Mouse (Mus musculus) CH12.LX (cell line): Measurements from ENCODE around the gene Macf1.
"Not testable (repeated sequence)": the region's sequence is repeated elsewhere in the genome, so short reads cannot be mapped to it uniquely, and the experiment has no call there.

Experiments
- CTCF ChIP-seq, 2 experiments: IDR thresholded peaks in 1 of 2; conservative IDR thresholded peaks in 1 of 2; 2 replicates each; pipeline ENCODE4 v1.5.1; 2011 to 2012; ENCODE audit warnings: low read depth in 2 of 2, low read length in 2 of 2, improper control_type of control experiment in 1 of 2, inconsistent platforms in 1 of 2, mild to moderate bottlenecking in 1 of 2, moderate library complexity in 1 of 2
- EP300 ChIP-seq: IDR thresholded peaks from 2 replicates; pipeline ENCODE4 v1.6.1; 2011; ENCODE audit warnings: low read length, improper control_type of control experiment
- ETS1 ChIP-seq: conservative IDR thresholded peaks from 2 replicates; pipeline ENCODE4 v1.6.1; 2012; ENCODE audit warnings: low read depth, mild to moderate bottlenecking, inconsistent platforms, low read length, improper control_type of control experiment, moderate library complexity
- KAT2A ChIP-seq: IDR thresholded peaks from 2 replicates; pipeline ENCODE4 v1.6.1; 2012; ENCODE audit warnings: low read length, improper control_type of control experiment, inconsistent platforms; ENCODE audit not compliant: insufficient replicate concordance
- MAFK ChIP-seq: IDR thresholded peaks from 2 replicates; pipeline ENCODE4 v1.6.1; 2011; ENCODE audit warnings: low read length, improper control_type of control experiment; ENCODE audit not compliant: insufficient replicate concordance
- POLR2A ChIP-seq: IDR thresholded peaks from 2 replicates; pipeline ENCODE4 v1.6.1; 2011; ENCODE audit warnings: low read depth, mild to moderate bottlenecking, improper control_type of control experiment, low read length
- POLR2AphosphoS2 ChIP-seq: IDR thresholded peaks from 2 replicates; pipeline ENCODE4 v1.6.1; 2011; ENCODE audit warnings: low read depth, low read length, improper control_type of control experiment

GRCm38 (mm10) chr4:123653446-123653845 is 30.7 kb downstream of the Macf1 start:
- not testable (repeated sequence) for TF ChIP-seq POLR2AphosphoS2; MAFK; KAT2A; EP300; POLR2A; ETS1; CTCF (conservative IDR thresholded peaks at IDR 0.05 in 1 of 2, IDR thresholded peaks at IDR 0.05 in 1 of 2; ENCODE audit: low read depth in 2 of 2, low read length in 2 of 2)
